Mouse (Mus musculus): ENCODE data around the gene Npm1. TPM values are rescaled to one million over a fixed set of nuclear protein-coding genes. Genes with fewer than 3 reads are reported as not detected.

Gene Npm1
- total RNA-seq, 2 experiments from 2014 or later = 311 to 336 TPM

Other genes starting within 250 kb of the Npm1 start
- 1 to 10 TPM; 3.0 to 3.6 TPM for gene Fgf18, start 15.8 kb downstream of the Npm1 start, total RNA-seq (2021)
- under 1 TPM in 1 of 2 experiments, not detected in 1; 0.24 TPM for gene Tlx3, start 40.4 kb upstream of the Npm1 start, total RNA-seq (2021)
- gene Gm12117, start 113.5 kb upstream of the Npm1 start, total RNA-seq (2021) = not detected

Measured in adrenal gland, postnatal 10 days (tissue).